Mouse (Mus musculus) ES-Bruce4 (cell line): ENCODE data around the gene Cep78.

ENCODE experiments used
- CTCF ChIP-seq: IDR thresholded peaks from one replicate; pipeline ENCODE4 v1.8.1; 2011; ENCODE audit warnings: low read depth, low read length
- EP300 ChIP-seq: IDR thresholded peaks from 2 replicates; pipeline ENCODE4 v1.6.1; 2011; ENCODE audit warnings: low read depth, low read length; ENCODE audit not compliant: insufficient read depth

DNA sequence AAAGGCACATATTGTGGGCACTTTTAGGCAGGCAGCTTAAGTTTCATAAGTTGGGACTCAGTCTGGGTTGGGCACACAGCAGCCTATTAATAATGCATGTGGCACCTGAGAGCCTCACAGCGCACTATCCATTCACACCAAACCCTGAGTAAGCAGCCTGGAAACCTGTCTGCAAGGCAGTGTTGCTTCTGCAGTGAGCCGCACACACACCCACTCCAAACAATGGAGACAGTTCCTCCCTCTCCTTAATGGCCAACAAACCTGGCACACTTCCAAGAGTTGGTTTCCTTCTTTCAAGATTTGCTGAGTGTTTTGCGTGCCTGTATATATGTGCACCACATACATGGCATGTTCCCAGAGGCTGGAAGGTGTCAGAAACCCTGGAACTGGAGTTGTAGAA lies 34.6 kb downstream of the Cep78 start:
- TF ChIP-seq EP300 (no peak), CTCF (no peak)
